Mouse (Mus musculus) neural tube, embryonic 10.5 days (tissue): ENCODE results near the gene Prok2.

Experiments
- DNase-seq: peaks from one replicate; pipeline ENCODE4 v3.0.0-alpha.2; 2017; ENCODE audit warnings: low spot score; ENCODE audit errors: extremely low spot score

Gene Prok2

DNA sequence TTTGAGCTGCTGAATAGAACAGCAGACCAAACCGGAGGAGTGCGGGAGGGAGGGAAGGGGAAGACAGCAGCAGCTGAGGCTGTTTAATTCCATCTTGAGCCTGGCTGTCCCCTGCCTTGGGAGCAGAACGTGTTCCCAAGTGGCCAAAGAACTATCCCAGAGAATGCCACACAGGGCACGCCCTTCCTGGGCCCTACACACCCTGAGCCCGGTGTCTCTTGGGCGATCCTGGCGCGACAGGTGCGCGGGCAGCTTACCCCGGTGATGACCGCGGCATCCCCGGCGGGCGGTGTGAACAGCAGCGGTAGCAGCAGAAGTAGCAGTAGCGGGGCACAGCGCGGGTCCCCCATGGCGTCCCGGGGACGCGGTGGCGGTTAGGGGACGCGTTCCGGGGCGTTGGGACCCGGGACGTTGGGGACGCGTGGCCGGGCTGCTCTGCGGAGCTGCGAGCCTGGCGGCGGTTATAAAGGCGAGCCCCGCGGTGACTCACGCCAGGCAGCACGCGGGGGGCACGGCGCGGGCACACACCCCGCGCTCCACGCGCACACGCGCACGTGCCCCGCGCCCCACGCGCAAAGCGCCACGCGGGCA lies at the start of gene Prok2:
Prok2 (minus strand) TSS at position 422 of the 591 bp plus-strand sequence.
- DNase-seq: peak; percentile 55

DNA sequence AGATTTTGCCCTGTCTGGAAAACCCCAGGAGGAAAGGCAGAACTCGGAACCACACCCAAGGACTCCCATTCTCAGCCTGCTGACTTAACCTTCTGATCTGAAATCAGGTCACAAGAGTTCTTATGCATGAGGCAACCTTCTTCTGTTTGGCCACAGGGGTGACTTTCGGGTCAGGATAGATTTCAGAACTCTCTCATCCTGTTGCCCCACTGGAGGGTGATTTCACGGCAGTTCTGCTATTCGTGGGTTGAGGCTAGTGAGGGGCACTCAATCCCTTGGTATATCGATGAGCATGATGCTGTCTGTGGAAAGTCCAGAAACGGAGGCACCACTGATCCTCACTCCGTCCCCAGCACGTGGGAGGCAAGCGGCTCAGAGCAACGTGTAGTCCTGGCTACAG lies 48.5 kb upstream of the Prok2 start:
- DNase-seq: no peak

DNA sequence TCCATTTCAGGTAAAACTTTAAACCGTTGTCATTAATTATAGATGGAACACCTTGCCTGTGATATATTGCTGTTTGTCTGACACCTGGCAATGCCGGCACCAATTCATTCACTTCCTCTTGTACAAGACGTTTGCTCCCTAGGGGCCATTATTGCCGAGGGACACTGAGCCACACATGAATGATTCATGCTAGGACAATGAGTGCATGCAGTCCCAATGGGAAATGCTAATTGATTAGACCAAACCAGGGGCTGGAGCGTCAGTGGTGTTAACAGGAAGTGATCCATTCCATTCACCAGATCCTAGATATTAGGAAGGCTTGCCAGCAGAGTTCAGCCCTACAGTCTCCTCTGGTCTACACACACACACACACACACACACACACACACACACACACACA lies 42.3 kb upstream of the Prok2 start:
- DNase-seq: no peak

GRCm38 (mm10) chr6:99764916-99765315 lies 38.7 kb upstream of the Prok2 start:
- DNase-seq: no peak

GRCm38 (mm10) chr6:99762069-99762985 lies 36.1 kb upstream of the Prok2 start:
- no peak for DNase-seq

DNA sequence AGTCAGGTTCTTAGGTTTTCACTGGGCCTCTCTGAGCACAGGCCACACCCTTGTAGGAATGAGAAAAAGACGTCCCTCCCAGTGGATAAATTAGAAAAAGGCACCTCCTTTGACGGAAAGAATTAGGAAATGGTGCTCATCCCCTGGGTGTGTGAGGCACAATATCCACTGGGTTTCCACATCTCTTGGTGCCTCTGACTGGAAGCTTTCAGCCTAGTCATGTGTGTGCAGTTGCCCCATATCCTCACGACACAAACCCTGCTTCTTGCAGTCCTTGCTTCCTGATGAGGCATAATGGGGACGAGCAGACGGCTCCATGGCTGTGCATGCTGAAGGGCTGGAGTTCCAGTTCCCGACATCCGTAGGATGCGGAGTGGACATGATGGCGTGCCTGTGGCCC lies 29.9 kb upstream of the Prok2 start:
- no peak for DNase-seq

DNA sequence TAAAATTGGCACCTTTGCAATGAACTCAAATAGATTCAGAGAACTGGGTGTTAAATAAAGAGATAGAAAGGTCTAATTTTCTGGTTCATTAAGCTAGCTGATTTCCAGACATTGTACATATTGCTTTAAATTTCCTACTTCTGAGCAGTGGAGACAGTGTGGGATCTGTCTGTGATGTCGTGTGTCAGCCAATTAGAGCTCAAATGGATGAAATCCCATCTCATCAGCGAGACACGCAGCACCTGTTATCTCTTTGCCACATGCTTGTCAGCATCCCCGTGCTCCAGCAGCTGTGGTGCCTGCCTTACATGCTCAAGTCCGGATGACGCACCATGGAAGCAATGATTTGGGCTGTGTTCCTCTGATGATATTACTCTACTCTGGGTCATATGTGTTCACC lies 25.1 kb upstream of the Prok2 start:
- no peak for DNase-seq

- DNase-seq: no peak
These were observed 20.1 kb upstream of the Prok2 start for GRCm38 (mm10) chr6:99746275-99746674.

GRCm38 (mm10) chr6:99742866-99743265 lies 16.7 kb upstream of the Prok2 start:
- DNase-seq: no peak

DNA sequence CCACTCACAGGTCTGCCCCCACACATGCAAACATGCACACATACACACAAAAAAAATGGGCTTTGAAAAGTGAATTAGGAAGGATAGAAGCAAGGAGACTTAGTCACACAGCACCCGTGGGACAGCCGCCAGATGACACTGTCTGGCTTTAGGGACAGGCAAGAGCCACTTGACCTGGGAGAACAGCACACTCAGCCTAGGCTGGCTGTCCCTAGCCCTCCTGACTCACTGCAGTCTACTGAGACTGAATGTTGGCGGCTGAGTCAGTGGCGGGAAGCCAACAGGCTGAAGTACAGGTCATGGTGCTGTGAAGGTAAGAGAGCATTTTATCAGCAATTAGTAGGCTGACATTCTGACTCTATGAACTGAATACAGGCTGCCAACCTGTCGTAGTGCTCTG lies 8.5 kb upstream of the Prok2 start:
- no peak for DNase-seq

- DNase-seq: no peak
These were observed 6.5 kb upstream of the Prok2 start for GRCm38 (mm10) chr6:99732673-99733072.

DNA sequence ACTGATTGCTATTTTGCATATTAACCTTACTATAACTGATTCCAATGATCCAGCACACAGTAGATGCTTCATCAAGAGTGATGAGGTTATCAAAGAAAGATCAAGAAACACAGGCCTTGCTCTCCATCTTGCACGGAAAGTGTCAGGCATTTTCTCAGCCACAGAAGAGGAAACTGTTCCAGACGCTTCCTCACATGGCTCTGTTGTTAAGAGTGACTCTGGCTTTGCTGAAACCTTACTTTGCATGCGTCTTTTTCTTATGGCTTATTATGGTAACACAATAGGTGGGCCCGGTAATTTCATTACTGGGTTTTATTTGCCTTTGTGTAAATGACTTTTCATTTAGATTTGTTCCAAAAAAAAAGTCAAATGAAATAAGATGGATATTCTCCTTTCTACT lies 5.7 kb upstream of the Prok2 start:
- no peak for DNase-seq

DNA sequence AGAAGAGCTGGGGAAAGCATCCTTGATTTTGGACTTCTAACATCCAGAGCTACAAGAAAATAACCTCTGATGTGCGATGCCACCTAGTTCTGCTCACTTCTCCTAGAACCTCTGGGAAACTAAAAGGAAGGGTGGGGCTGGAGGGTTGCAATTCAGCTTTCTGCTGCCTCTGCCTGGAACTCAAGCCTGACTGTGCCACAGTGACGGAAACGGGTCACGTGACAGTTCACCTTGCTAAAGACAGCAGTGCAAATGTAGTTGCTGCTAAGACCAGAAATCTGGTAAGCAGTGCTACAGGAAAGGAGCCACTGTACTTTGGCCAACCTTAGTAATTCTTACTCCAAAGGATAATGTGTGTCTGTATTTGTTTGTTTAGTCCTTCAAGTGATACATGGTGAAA lies 3.7 kb upstream of the Prok2 start:
- DNase-seq: no peak

GRCm38 (mm10) chr6:99726576-99727303 lies 548 bp upstream of the Prok2 start:
- peak; percentile 43 for DNase-seq

- no peak for DNase-seq
These were observed 3.8 kb downstream of the Prok2 start for GRCm38 (mm10) chr6:99722390-99722789.

GRCm38 (mm10) chr6:99721032-99721431 lies 5.2 kb downstream of the Prok2 start:
- DNase-seq: no peak

GRCm38 (mm10) chr6:99715913-99716312 lies 10.3 kb downstream of the Prok2 start:
- no peak for DNase-seq

GRCm38 (mm10) chr6:99715191-99715590 lies 11.0 kb downstream of the Prok2 start:
- no peak for DNase-seq

- no peak for DNase-seq
These were observed 12.9 kb downstream of the Prok2 start for GRCm38 (mm10) chr6:99713256-99713655.

GRCm38 (mm10) chr6:99711576-99712101 lies 14.6 kb downstream of the Prok2 start:
- DNase-seq: no peak

DNA sequence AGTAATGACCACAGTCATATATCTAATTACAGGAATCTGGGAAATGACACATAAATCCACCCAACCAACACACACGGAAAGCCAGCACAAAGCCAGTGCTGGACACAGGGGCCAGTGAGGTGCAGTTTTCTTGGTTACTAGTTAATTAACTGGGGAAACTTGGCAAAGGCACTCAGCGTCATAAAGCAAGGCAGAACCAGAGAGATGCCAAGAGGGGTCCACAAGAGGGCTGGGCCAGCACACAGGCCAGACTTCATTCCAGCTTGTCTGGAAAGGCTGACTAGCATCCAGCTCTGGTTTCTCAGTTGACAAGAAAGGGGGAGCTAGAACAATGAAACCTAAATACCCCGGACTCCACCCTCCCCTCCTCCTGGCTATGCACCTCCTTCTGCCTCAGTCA lies 25.7 kb downstream of the Prok2 start:
- no peak for DNase-seq
